Comparison of ENCODE assay signal across 9 mouse cellular contexts in the genomic region with DNA sequence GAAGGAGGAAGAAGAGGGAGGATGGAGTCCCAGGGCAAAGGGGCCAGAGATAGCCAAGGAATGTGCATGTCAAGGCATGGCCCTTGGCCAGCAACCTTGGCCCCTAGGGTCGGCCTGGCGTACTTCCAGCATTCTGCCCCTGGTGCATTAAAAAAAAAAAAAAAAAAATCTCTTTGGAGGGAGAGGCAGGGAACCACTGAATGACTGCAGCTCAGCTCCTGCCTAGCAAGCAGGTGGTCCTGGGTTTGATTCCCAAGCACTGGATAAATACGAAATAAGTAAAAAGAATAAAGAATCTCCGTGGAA. TPM values are rescaled to one million over a fixed set of nuclear protein-coding genes. Genes with fewer than 3 reads are reported as not detected.
DNase-seq lines count a peak whose midpoint lies in the region; ATAC-seq lines count a peak whose summit lies in the region.
"Had no signal": no experiment of that assay in that cellular context is flagged by ENCODE, and none has a peak within 500 bp of the region (broad histone marks: within the 10 kb centered on the region; RNA-seq: fewer than 3 reads in every experiment).

No protein-coding gene starts in this region.

- WGBS in embryonic facial prominence, embryonic 14.5 days = 47% methylated on average over 4 of the region's 4 CpGs
- WGBS in midbrain, embryonic 14.5 days = 58% methylated on average over 4 of the region's 4 CpGs

- no peaks in the 10 kb centered on the region for H3K36me3 ChIP-seq in embryonic facial prominence, embryonic 14.5 days (ENCODE audit: control insufficient read depth, insufficient read depth, low read length)
- no peaks in the 10 kb centered on the region for H3K36me3 ChIP-seq in midbrain, embryonic 14.5 days (ENCODE audit: control insufficient read depth, insufficient read depth, low read length)

- no peak overlapping the region for H3K9ac ChIP-seq in embryonic facial prominence, embryonic 14.5 days (ENCODE audit: low read depth, low read length)
- no peak overlapping the region for H3K9ac ChIP-seq in midbrain, embryonic 14.5 days (replicated peaks; ENCODE audit: low read length)

- 0 out of 2 replicates have a peak overlapping the region, but pooled peaks have one; percentile 97 for H3K4me2 ChIP-seq in embryonic facial prominence, embryonic 14.5 days (ENCODE audit: low read depth, low read length)
- H3K4me2 ChIP-seq in midbrain, embryonic 14.5 days (ENCODE audit: low read length) = peak overlapping the region; percentile 90; the same call in 1 of the 2 replicates

- peaks cover 19% of the 10 kb centered on the region for H3K4me1 ChIP-seq in embryonic facial prominence, embryonic 14.5 days (ENCODE audit: control insufficient read depth, insufficient read depth, low read length)
- peaks cover 24% of the 10 kb centered on the region for H3K4me1 ChIP-seq in midbrain, embryonic 14.5 days (ENCODE audit: control insufficient read depth, insufficient read depth, low read length)

- H3K27ac ChIP-seq in embryonic facial prominence, embryonic 14.5 days (replicated peaks; ENCODE audit: low read depth, low read length) = no peak overlapping the region
- no peak overlapping the region for H3K27ac ChIP-seq in midbrain, embryonic 14.5 days (replicated peaks; ENCODE audit: low read depth, low read length)
- H3K27ac ChIP-seq: kidney, postnatal 0 days had no signal

- no peaks in the 10 kb centered on the region for H3K27me3 ChIP-seq in embryonic facial prominence, embryonic 14.5 days (replicated peaks; ENCODE audit: control insufficient read depth, insufficient read depth, low read length)
- peaks cover 16% of the 10 kb centered on the region; the same call in 1 of the 2 replicates for H3K27me3 ChIP-seq in midbrain, embryonic 14.5 days (ENCODE audit: control insufficient read depth, insufficient read depth, low read length)

- ATAC-seq in embryonic facial prominence, embryonic 14.5 days (ENCODE audit: low read depth) = no peak
- ATAC-seq in midbrain, embryonic 14.5 days (ENCODE audit: low FRiP score, low TSS enrichment) = no peak
- no peak for ATAC-seq in monocyte, adult 5-6 weeks (replicated peaks; ENCODE audit: insufficient number of reproducible peaks, low FRiP score, low TSS enrichment, poor library complexity, severe bottlenecking)

- H3K9me3 ChIP-seq in embryonic facial prominence, embryonic 14.5 days (ENCODE audit: control insufficient read depth, low read length) = no peaks in the 10 kb centered on the region
- no peaks in the 10 kb centered on the region for H3K9me3 ChIP-seq in midbrain, embryonic 14.5 days (ENCODE audit: control insufficient read depth, low read length)

- DNase-seq in embryo, embryonic 10 days (ENCODE audit: low spot score) = peak; percentile 19
- no peak for DNase-seq in embryo, embryonic 11 days
- DNase-seq in lung, postnatal 10 days = peak; percentile 12
- DNase-seq in lung, adult 18-20 months = no peak
- no peak for DNase-seq in embryonic facial prominence, embryonic 14.5 days (ENCODE audit: low spot score)
- DNase-seq in midbrain, embryonic 14.5 days = no peak
- no peak for DNase-seq in thymus, postnatal 10 days (ENCODE audit: low spot score in 2 of 2)

- H3K4me3 ChIP-seq in embryonic facial prominence, embryonic 14.5 days (ENCODE audit: low read depth, low read length) = no peak overlapping the region
- no peak overlapping the region for H3K4me3 ChIP-seq in midbrain, embryonic 14.5 days (replicated peaks; ENCODE audit: low read depth, low read length)

RNA-seq across cellular contexts. Expression of a gene that starts 1.4 kb away (rescaled TPM):
- 15.3 and 15.9 TPM in 2 replicates for polyA plus RNA-seq in embryonic facial prominence, embryonic 14.5 days (2014; fragmentation: Nextera tagmentation; extraction: Ambion mirVana)
- polyA plus RNA-seq in midbrain, embryonic 14.5 days (2014; fragmentation: Nextera tagmentation; extraction: Ambion mirVana) = 17.6 and 22.9 TPM in 2 replicates
- 15.7 to 53.5 TPM (median 47.7 TPM) in 3 replicates for total RNA-seq in monocyte, adult 5-6 weeks (2017)

Comparison
In these comparisons a context has a peak if more than half of its experiments do, and no peak if none do; other contexts are left out.
1. DNase-seq: peak in embryo, embryonic 10 days (single experiment) and lung, postnatal 10 days (single experiment); none in embryo, embryonic 11 days (single experiment), lung, adult 18-20 months (0 of 2), embryonic facial prominence, embryonic 14.5 days (single experiment), midbrain, embryonic 14.5 days (single experiment) and thymus, postnatal 10 days (0 of 2).